Mouse (Mus musculus): ENCODE data around the gene Brat1.
"Not testable (repeated sequence)": the region's sequence is repeated elsewhere in the genome, so short reads cannot be mapped to it uniquely, and the experiment has no call there.

Gene Brat1

DNA sequence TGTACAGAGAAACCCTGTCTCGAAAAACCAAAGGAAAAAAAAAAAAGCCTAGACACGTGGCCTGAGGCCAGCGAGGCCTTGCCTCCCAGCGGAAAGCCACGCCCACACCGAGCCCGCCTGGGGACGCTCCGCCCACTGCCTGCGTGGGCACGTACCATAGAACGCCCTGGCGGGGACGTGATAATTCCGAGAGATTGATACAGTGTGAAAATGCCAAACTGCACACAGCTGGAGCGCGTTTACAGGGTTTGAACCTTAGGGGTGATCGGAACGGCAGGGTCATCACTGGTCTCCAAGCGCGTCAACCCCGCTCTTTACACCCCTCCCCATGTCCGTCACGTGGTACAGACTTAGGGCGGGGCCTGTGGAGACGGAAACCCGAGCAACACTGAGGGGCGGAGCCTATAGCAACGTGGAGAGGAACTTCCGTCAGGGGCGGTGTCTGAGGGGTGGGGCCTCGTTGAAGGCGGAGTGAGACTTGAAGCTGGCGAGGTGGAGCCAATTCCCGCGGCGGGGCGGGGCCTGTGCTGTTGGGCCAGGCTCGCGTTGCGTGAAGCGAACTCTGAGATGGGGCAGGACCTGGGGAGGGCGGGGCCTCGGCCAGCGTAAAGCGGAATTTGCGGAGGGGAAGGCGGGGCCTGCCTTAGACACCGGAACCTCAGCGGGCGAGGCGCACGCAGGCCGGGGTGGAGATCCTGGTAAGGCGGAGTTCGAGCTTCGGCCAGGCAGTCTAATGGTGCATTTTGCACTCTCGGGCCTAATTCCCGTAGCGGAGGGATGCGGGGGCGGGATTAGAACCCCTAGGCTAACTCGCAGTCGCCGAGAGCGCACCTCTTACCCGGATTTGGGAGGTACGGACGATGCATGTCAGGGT lies at the start of gene Brat1:
Gene Brat1, plus strand, starts transcription at position 634 of the 874 bp plus-strand sequence.
- in situ Hi-C loops (cut with MboI, MseI): no loop called here

GRCm38 (mm10) chr5:140659607-140660272 lies 45.1 kb upstream of the Brat1 start:
- in situ Hi-C loops (cut with MboI, MseI): no loop called here

DNA sequence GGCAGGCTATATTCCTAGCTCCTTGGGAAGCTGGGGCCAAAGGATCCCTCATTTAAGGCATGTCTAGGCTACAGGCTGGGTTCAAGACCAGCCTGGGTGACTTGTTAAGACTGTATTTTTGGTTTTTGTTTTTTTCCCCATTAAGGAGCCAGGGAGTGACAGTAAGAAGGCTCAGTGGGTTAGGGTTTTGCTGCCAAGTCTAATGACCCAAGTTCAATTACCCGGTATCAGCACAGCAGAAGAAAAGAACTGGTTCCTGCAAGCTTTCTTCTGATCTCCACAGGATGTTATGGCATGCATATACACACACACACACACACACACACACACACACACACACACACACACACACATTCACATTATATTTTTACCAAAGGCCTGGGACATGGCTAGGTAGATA lies 44.4 kb upstream of the Brat1 start:
- in situ Hi-C loops (cut with MboI, MseI): no loop called here

DNA sequence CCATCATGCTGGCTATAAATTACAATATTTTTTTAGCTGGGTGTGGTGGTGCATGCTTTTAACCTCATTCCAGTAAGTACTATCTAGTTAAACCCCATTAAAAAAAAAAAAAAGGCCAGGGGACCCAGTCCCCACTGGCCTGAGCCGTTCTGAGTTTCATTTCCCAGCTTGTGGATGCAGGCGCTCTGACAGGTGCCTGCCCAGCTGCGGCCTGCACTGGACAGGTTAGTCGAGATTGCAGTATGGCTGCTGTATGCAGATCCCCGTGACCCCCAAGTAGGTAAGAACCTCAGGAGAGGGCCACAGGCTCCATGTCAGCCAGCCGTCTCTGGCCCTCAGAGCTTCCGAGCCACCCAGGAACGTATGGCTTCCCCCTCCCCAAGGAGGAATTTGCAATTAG lies 43.4 kb upstream of the Brat1 start:
- in situ Hi-C loops (cut with MboI, MseI): no loop called here

GRCm38 (mm10) chr5:140661875-140662643 lies 42.8 kb upstream of the Brat1 start:
- in situ Hi-C loops (cut with MboI, MseI): no loop called here

- in situ Hi-C loops (cut with MboI, MseI): no loop called here
Measured at GRCm38 (mm10) chr5:140662741-140663592, 41.8 kb upstream of the Brat1 start.

DNA sequence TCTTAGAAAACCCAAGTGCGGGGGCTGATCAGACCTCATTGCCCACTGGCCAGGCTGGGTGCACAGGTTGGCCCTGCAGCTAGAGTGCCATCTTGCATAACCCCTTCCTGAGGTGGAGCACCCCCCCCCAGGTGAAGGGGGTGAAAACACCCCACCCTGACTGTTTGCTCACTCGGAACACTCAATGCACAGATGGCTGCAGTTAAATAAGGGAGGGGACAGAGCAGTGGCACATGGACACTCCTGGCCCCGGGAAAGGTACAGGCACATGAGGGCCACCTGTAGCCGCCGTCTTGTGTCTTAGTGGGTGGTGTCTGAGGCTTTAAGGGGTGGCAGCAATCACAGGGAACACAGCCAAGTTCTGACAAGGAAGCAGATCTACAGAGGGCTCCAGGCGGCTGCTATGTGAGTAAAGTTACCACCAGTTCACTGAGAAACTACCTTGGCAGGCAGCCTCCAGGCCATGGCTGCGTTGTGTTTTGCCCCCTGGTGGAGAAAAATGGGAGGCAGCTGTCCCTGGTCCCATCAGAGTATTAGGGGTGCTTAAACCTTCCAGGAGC lies 41.1 kb upstream of the Brat1 start:
- in situ Hi-C loops (cut with MboI, MseI): no loop called here

DNA sequence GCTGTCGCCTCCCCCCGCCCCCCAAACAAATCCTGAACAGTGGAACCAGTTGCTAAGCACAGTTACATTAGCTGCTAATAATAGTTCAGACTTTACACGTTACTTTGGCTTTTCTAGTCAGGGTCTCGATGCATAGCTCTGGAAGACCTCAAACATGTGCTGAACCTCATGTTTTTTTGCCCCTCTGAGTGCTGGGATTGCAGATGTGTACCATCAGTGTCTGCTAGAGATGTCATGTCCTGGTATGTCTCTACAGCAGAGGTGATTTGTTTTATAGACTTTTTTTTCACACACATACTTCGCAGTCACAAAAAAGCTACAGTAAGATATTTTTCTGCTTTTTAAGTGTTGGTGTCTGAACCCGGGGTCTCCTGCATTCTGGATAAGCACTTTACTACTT lies 32.7 kb upstream of the Brat1 start:
- in situ Hi-C loops (cut with MboI, MseI): no loop called here

DNA sequence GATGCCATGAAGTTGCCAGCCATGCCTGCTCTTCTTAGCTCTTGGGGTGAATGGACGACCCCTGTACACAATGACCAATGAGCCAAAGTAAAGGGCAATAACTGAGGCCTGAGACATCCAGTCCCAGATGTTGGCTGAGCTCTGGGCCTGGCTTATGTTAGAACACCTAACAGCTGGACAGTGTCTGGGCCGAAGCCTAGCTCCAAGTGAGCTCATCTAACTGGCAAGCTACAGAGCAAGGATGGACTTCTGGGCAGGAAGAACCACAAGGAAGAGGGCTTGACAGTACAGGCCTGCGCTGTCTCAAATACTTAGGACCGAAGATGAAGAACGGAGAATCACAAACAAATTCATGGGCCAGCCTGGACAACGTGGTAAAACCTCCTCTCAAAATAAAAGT lies 32.2 kb upstream of the Brat1 start:
- in situ Hi-C loops (cut with MboI, MseI): not testable (repeated sequence)

GRCm38 (mm10) chr5:140674036-140674435 lies 30.8 kb upstream of the Brat1 start:
- in situ Hi-C loops (cut with MboI, MseI): no loop called here

DNA sequence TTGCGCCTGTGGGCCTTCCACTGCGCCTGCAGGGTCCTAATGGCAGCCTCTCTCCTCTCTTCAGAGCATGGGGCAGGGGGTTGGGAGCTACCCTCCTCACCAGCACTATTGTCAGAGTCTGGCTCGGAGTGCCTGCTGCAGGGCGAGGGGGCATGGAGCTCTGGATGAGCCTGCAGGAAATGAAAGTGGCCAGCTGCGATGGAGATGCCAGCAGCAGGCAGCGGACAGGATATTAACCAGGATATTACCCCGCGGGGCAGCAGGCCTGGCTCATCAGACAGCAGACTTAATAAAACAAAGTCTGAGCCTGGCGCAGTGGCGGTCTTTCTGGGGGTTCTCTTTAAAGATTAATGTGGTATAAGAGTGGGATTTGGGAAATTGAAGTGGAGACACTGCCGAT lies 29.7 kb upstream of the Brat1 start:
- in situ Hi-C loops (cut with MboI, MseI): no loop called here

DNA sequence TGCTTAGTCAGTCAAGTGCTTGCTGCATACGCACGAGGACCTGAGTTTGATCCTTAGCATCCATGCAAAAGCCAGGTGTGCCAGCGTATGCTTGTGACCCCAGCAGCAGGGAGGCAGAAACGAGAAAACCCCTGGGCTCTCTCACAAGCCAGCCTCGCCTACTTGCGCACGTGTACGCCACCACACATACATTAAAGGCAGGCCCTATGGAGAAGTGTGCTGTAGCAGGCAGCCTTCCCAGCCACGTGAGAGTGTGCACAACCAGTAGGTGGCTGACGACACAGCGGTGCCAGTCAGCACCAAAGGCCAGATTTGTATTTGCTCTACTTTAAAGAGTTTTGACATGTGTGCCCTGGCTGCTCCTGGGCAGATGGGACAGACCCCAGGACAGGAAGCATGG lies 29.2 kb upstream of the Brat1 start:
- in situ Hi-C loops (cut with MboI, MseI): no loop called here

DNA sequence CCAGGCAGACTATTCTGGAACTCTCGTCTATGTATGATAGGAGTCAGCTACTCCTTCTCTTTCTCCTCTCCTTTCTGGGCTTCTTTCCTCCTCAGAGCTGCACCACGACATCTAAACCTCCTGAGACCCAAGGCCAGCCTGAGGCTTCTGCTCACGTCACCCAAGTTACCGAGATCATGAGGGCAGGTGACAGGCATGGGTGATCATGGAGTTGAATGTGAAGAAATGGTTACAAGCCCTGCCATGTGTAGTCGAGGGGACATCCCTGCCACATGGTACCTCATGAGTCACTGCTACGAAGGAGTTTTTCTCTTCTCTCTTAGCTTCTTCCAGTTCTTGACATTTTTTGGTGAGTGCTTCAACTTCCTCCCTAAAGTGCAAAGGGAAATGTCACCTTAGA lies 27.7 kb upstream of the Brat1 start:
- in situ Hi-C loops (cut with MboI, MseI): no loop called here

DNA sequence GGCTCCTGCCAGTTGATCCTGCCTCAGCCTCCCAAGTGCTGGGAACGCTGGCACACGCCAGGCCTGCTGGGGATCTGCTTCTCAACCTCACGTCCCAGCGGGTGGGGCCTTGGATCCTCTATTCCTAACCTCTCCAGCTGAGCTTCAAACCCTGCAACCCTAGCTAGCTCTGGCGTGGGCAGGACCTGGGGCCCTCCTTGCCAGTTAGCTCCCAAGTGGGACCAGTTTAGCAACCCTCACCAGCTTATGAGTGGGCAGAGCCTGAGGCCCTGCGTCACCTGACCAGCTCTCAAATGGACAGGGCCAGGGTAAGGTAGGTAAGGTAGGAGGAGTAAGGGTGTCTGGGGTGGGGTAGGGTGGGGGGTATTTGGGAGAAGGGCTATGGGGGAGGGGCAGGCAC lies 24.8 kb upstream of the Brat1 start:
- in situ Hi-C loops (cut with MboI, MseI): loop anchor here (5.0 kb wide), 1 partner anchor 138 kb away; no protein-coding TSS in a partner anchor

DNA sequence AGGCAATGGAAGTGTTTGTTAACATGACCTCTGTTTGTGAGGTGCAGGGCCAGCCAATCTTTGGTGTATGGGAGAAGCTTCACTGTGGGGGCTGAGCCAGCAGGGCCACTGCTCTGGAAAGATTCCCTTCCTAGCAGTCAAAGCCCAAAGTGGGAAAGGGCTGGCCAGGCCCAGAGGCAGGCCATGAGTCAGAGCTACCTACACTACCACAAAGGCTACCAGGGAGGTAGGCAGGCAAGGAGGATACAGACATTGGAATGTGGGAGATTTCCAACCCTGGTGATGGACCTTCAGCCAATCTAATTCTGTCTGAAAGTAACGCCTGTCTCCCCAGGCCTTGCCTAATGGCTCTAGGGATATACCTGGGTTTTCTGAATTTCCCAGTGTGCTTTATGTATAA lies 23.9 kb upstream of the Brat1 start:
- in situ Hi-C loops (cut with MboI, MseI): loop anchor here (5.0 kb wide), 1 partner anchor 139 kb away; no protein-coding TSS in a partner anchor

GRCm38 (mm10) chr5:140682113-140682512 lies 22.7 kb upstream of the Brat1 start:
- in situ Hi-C loops (cut with MboI, MseI): loop anchor here (5.0 kb wide), 1 partner anchor 140 kb away; no protein-coding TSS in a partner anchor

GRCm38 (mm10) chr5:140684343-140685148 lies 20.3 kb upstream of the Brat1 start:
- in situ Hi-C loops (cut with MboI, MseI): loop anchor here (5.0 kb wide), 1 partner anchor 142 kb away; no protein-coding TSS in a partner anchor

DNA sequence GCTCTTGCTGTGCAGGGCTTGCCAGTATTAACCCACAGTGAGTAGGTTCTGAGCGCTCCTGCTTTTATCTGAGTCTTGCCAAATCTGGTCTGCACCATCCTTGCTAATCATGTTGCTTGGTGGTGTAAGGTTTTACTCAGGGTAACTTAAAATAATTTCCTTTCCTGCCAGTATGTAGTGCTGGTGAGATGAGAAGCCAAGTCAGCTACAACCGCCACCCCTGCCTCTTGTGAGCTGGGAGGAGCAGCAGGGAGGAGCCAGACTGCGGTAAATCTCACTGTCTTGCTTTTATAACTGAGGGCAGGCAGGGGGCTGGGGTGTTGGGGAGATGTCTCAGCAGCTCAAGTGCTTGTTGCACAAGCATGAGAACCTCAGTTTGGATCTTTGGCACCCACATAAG lies 16.4 kb upstream of the Brat1 start:
- in situ Hi-C loops (cut with MboI, MseI): no loop called here

DNA sequence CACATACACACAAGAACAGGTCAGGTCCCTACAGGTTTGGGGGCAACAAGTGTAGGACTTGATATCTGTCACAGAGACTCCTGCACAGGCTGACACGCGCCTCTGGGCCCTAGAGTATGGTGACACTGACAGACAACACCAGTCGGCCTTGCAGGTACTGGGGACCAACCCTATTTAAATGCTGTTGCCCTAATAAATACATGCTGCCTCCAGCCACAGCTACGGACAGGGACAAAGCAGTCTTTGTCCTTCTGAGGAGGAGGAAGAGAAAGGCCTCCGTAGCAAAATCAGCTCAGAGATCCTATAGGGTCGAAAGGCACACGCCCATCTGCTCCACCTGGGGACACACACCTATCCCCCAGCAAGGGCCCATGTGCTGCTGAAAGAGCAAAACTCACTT lies 8.8 kb upstream of the Brat1 start:
- in situ Hi-C loops (cut with MboI, MseI): no loop called here

DNA sequence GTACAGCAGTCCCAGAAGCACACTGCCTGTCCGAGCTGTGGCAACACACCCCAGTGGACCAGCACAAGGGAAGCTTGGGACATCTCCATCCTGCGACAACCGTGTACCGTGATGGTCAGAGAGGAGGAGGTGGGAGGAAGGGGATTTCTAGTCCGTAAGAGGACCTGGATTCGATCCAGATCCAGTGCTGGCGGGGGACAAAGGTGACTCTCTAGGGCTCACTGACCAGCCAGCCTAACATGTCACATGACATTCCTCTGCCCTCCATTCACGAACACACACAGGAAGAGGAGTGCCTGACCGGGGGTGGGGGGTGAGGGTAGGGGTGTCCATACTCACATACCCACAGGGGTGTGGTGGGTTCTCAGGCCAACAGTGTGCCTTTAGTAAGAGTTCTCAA lies 5.0 kb upstream of the Brat1 start:
- in situ Hi-C loops (cut with MboI, MseI): no loop called here

Data from T-helper 1 cell (primary cell).